Mouse (Mus musculus) skeletal muscle tissue, adult 2 months (tissue): ENCODE data around the gene Galnt14.
A peak's percentile ranks its signal among the peaks of the same experiment; 100 is the strongest.

Experiments used
- DNase-seq: peaks from one replicate; pipeline ENCODE4 v3.0.0-alpha.2; 2012; ENCODE audit warnings: low read depth, low spot score

Gene Galnt14

DNA sequence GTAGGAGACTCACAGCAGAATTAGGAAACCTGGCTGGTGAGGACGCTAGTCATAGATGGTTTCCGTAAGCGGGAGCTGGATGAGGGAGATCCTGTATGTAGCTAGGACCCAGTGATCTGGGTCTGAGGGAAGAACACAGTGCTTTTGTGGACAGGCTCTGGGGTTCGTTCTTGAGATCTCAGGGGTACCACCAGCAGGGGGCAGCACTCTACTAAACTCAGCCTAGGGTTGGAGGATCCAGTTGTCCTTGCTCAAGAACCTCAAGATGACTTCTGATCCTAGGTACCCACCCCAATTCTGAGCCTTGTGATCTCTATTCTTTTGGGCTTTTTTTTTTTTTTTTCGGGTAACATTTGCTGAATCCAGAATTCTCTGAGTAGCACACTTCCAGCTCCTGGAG lies 137.8 kb downstream of the Galnt14 start:
- DNase-seq: peak; percentile 12

DNA sequence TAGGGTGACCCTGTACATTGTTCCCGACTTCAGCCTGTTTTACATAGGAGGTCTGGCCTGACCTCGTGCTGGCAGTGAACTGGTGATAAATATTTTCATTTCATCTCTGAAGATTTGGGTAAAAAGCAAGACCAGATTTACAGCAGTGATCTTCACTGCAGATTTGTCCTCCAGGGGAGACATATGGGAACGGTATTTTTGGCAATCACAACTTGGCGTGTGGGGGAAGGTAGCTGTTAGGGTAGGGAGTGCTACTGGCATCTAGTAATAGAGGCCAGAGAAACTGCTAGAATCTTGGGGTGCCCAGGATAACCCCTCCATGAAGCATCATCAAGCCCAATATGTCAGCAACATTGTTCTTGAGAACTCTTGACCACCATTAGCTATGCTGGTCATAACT lies 138.3 kb downstream of the Galnt14 start:
- no peak for DNase-seq

DNA sequence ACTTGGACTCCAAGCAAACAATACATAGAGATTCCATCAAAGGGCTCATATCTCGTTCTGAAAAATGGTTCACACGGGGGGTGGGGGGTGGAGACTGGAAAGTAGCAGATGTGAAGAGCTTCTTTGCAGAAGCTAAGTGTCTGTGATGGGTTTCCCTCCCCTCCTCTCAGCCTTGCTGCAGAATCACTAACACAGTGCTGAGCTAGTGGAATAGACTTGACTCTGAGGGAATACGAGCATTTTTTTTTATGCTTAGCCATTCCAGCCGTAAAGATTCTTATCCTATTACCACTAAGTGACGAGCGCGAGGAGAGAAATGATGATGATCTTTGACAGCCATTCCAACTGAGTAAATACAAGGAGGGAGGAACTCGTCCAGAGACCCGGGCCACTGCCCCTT lies 142.0 kb downstream of the Galnt14 start:
- no peak for DNase-seq

DNA sequence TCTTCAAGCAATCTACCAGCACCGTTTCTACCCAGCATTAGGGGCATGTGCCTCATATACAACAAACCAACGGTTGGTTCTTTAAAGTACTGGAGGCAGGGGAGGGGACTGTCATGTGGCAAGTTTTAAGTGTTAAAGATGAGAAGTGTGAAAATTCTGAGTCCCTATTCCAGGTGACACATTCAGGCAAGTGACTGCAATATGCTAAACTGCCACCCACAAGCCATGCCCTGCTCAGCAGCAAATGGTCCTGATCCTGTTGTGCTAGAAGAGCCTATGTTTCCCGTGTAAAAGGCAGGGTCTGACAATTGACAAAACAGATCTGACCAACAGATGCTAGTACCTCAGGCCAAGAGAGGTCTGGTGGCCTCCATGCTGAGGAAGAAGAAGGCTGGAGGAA lies 149.1 kb downstream of the Galnt14 start:
- no peak for DNase-seq

DNA sequence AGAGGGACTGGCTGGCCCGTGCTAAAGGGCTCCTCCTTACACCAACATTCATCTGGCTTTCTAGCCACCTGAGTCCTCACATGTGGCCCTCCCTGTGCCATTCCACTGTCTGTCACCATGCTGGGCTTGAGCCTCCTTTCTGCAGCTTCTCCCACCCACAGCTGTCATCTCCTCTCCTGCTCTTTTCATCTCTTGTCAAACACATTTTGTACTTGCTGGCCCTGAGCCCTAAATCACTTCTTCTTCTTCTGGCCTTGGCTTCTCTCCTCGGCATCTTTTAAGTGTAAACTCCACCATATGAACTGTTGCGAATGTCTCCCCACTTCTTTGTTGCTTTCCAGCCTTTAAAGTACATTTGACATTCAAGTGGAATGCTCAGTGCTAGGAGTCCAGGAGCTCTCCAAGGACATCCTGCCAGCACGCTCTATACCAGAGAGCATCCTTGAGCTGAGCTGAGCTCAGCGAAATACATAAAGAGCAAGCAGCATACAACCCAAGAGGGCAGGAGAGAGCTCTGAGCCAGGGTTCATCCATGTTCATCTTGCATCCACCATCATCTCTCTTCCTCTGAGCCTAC lies 150.0 kb downstream of the Galnt14 start:
- DNase-seq: no peak

DNA sequence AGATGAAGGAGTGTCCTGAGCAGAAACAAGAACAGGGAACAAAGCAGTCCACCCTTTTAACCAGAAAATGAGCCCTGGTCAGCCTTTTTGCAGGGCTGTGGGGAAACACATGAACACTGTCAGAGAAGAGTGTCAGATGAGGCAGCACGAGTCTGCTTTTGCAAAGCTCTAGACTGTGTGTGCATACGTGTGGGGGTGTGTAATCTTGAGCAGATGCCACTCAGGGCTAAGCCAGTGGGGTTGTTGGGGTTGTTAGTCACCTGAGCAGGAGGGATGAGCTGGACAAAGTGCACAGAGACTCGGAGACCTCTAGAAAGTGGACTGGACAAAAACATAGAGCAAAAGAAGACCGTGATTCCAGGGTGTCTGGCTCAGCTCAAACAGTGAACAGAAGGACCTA lies 150.8 kb downstream of the Galnt14 start:
- DNase-seq: no peak

DNA sequence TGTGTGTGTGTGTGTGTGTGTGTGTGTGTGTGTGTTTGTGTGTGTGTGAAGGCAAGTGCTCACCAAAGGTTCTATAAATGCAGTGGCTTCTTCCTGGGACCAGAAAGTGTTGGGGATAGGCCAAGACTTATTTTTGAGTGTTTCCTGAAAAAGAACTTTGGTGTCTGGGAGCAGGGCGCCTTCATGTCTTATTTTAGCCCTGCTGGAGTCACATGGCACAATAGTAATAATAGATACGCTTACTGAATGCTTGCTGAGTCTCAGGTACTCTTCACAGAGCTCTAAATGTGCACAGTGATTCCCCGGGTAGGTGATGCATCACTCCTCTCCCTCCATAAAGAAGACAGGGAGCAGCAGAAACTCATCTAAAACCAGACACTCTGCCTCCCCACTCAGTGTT lies 153.2 kb downstream of the Galnt14 start:
- no peak for DNase-seq

DNA sequence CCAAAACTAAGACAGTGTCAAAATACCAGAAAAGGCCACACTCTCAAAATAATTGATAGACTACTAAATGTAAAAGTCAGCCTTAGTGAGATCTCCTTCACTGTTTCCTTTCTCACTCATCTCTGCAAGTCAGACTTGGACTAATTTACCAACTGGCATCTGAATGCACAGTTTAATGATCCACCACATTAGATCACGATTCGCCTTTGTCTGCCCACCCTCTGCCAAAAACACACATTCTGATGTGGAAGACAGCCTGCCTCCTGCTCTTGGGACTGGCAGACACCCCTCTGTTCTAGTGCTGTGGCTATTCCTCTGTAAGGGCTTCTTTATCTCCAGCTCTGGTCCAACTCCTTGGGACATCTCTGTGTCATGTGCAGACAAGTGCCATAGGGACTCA lies 153.8 kb downstream of the Galnt14 start:
- DNase-seq: no peak

DNA sequence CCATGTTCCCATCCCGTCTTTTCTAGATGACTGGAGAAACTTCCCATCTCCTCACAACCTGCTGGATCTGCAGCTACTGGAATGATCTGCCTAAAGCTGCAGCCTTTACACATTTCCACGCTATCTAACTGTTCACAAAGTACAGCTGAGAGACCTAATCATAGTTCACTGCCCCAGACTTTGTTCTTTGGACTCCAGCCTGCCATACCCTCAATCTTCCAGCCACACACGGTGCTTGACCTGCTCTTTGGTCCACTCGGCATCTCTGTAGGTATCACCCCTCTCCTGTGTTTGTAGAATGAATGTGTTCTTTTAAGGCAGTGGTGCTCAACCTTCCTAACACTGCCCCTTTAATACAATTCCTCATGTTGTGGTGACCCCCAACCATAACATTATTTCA lies 155.6 kb downstream of the Galnt14 start:
- DNase-seq: no peak

DNA sequence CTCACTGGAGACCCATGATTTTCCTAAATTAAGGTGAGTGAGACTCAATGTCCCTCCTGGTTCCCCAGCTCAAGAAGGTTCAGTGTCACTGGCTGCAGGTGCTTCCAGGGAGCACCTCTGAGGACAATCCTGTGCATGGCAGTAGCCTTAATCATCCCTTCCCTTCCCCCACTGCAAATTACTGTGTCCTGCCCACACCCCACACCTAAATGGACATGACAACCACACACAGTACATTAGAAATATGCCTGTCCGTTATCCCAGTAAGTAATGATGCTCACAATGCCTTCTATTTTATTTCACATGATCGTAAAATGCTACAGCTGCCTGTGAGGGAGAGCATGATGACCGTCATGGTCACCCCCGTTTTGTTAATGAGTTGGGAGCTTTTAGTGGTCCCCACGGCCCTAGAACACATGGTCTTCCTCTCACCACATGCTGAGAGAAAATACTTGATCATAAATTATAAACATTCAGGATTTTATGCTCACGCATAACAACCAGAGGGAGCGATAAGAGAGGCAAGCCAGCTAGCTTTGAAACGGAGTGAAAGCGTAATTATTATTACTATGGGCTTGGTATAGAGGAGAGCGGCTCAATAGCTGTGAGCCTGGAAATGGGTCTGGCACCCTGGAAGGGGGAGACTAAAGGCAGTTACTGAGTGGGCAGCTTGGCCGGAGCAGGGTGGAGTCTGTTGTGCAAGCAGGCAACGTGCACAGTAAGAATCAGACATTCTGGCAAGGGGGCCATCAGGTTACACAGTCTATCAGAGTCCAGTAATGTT lies 161.3 kb downstream of the Galnt14 start:
- no peak for DNase-seq

DNA sequence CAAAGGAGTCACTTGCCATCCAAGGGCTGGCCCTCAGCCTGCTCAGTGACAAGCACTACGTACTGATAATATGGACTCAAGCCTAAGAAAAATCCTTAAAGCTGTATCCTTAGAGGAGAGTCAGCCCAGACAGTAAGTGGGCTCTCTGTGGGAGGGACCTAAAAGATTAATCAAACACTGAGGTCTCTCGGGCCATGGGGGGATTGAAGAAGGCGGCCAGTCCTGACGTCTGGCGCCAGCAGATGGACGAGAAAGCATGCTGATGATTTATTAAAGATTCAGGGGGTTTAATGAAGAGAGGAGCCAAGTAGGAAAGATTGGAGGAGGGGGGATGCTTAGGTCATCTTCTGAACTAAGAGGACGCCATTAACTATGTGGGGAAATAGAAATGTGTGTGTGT lies 162.1 kb downstream of the Galnt14 start:
- no peak for DNase-seq

DNA sequence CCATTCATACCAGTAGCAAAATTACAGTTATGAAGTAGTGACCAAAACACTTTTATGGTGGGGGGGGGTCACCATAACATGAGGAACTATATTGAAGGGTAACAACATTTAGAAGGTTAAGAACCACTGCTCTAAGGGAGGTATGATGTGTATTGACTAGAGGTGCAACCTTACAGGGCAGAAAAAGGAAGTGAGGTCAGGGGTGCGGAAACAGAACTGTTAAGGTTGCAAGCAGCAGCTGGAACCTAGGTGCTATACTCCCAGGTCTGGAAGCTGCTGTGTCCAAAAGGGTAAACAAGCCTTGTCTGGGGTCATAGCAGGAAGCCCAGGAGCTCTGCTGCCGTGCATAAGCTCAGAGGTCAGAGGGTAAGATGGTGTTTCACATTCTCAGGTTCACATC lies 162.8 kb downstream of the Galnt14 start:
- DNase-seq: no peak

DNA sequence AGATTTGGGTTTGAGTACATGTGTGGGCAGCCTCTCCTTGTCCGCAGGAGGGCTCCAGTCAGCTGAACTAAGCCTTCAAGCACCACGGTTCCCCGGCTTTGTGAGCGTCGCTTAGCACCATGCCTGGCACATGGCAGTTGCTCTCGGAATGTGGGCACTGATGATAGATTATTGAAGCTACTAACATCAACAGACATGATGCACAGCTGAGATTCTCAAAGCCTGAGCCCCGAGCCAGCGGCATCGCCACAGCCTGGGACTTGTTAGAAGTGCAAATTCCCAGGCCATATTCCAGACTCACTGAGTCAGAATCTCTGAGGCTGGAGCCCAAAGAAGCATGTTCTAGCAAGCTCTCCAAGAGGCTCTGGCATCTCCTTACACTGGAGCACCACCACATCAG lies 168.3 kb downstream of the Galnt14 start:
- no peak for DNase-seq

DNA sequence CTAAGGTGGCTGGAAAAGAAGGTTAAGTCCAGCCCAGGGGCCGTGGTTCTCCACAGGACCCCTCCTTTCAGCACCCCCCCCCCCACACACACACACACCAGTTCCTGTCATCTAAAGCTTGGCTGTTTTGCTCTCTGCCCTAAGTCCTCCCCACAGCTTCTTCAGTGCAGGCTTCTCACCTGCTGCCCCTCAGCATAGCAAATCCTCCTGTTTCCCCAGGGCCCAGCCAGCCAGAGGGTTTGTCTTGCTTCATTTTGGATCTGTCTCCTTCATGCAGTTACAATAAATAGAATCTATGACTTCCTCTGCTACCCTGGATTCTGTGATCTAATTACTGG lies 169.1 kb downstream of the Galnt14 start:
- DNase-seq: no peak

DNA sequence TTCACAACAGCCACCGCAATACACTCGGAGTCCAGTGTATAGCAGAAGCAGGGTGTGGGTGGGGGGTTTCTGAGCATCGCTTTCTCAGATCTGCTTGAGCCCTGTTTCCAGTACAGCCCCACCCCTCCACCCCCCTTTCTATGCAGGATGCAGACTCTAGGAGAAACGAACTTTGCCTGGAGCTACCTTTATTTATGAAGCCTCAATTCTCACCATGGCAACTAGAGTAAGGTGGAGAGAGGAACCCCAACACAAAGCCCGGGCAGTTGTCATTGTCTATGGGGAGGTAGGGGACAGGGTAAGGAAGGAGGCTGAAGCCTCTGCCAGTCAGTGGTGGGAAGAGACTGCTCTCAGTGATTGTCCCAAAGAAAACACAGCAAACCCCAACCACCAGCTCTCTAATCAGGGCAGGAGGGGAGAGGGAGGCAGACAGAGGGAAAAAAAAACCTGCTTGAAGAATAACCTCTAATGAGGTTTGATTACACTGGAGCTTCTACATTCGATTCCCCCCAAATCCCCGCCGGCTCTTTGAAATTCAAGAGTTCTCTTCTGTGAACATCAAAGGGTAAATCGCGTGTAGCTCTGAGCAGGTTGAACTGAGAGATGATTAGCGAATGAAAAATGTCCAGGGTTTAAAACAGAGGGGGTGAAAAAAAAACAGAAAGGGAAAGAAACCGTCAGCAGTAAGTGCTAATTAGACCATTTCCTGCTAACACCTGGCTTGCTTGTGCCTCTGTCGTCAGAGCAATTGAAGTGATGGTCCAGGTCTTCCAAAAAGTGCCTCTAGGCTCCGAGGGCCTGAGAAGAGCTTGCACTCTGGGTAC lies 169.6 kb downstream of the Galnt14 start:
- DNase-seq: no peak

DNA sequence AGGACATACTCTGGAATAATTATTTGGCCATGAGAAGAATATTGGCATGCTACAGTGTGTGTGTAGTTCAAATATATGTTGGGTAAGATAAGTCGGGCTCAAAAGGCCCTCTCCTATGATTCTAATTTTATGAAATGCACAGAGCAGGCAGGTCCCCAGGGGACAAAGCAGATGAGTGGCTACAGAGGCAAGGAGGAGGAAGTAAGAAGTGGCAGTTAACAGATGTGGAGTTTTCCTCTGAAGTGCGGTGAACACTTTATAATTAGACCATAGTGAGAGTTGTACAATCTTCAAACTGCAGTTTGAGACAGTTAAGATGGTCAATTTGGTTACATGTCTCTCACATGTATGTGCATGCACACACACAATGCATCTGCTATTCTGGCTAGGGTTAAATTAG lies 178.4 kb downstream of the Galnt14 start:
- peak; percentile 3 for DNase-seq

DNA sequence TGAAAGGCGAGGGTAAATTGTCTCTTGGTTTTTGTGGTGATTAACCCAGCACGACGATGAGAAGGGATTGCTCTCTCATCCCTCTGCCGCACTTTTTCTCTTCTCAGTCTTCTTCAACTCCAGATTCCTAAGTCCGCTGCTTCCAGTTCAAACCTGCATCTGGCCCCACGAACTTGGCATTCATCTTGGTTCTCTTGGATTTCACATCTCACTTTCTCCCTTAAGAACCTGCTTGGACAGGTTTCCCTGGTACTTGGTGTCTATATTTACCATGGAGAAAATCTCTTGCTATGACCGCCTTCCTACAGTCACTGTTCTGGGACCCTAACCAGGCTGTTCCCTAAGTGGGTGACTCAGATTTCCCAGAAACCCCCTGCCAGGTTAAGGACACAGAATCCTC lies 188.1 kb downstream of the Galnt14 start:
- no peak for DNase-seq

DNA sequence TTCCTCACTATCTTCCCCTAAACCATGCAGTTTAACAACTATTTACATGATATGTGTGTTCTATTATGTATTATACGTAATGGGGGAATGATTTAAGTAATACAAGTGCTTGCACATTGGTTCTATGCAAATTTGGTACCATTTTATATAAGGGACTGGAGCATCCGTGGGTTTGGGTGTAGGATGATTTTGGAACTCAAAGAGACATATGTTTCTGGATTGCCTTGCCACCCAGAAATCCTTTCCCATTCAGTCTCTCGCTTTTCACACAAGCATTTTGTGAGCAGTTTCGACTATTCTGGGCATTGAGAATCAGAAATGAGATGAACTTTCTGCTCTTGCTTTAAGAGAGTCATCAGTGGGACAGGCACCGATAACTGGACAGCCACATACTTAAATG lies 190.9 kb downstream of the Galnt14 start:
- DNase-seq: no peak

DNA sequence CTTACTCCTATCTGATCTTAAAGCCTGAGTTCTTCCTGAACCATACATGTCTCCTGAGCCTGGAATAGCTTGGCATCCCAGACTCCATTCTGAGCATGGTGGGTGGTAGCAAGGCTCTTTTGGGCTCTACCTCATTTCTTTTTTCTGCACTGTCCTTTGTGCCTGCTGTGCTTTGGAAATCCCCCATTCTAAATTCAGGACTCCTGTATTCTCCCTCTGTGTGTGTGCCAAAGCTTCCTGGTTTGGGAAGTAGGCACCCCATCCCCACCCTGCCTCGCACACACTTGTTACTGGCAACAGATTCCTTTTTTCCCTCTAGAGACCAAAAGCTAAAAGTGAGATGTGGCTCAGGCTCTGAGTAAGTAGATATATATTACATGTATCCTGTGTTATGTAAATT lies 191.9 kb downstream of the Galnt14 start:
- no peak for DNase-seq

DNA sequence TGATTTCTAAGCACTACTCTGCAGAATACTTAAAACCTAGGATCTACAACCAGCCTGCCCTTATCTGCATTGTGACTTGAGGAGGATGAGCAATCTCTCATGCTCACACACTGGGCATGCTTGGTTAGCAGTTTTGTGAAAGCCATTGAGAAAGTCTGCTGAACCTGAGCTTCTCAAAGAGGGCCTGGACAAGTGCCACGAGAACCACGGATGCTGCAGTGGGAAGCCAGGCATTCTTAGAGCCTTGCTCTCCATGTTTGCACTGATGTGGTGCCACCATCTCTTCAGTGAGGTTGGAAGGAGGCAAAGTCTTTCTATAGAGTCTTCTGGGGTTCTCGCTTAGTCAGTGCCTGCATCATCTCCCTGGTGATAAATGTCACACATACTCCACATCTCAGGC lies 194.7 kb downstream of the Galnt14 start:
- DNase-seq: no peak

DNA sequence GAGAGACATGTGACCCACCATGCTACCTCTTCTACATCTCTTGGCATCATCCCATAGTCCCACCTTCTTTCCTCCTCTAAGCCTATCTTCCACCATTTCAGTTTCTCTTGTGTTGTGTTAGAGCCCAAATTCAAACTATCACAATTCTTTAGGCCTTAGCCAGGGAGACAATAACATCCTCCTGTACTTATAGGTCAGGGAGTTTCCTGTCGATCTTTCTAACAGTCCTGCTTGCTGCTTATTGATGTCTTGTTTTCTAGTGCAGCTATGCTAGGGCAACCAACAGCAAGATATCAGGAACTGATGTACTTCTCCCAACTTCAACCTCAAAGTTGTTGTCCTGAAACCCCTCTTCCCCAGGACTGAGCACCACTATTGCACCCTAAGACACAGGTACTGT lies 195.4 kb downstream of the Galnt14 start:
- DNase-seq: no peak

DNA sequence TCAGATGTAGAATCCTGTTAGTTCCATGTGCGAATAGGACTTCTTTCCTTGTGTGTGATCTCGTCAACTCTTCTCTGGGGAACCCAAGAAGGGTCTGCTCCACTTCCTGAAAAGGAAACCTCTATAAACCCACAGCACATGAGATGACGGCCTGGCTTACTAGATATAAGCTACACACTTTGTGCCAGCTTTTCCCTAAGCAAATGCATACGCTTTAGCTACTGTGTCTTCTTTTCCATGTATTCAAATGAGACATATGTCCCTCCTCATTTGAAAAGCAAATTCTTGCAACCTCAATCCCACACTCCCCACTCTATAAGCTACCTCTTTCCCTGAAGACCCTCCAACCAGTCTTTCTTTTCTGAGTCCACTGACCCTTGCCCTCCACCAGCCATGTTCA lies 196.0 kb downstream of the Galnt14 start:
- no peak for DNase-seq

DNA sequence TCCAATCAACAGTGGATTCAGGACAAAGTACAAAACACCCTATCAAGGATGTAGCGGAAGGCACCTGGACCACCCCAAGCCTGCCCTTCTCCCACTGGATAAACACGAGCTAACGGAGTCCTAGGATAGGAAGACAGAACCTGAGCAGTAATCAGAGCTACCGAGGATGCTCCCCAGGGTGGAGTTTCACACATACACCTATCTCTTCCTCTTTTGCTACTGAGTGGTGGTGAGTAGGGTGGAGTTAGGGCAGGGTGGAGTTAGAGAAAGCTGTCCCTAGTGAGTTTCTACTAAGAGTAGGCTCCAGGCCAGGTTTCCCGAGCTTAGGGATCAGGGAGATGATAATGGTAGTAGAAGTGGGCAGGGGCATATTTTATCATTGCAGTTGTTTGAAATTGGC lies 197.4 kb downstream of the Galnt14 start:
- DNase-seq: no peak
